Mouse (Mus musculus) liver, embryonic 14.5 days (tissue): ENCODE data around the gene Ccnd1. TPM values are rescaled to one million over a fixed set of nuclear protein-coding genes. Genes with fewer than 3 reads are reported as not detected.

Source experiments
- ATAC-seq: fragments of 200-750 bp; cut with Nextera tagmentation; 2 replicates; pipeline ENCODE4 v1.8.0; 2017; ENCODE audit warnings: moderate number of reproducible peaks, mild to moderate bottlenecking, moderate library complexity; ENCODE audit not compliant: insufficient read depth
- DNase-seq, 3 experiments: peaks; one replicate each; pipeline ENCODE4 v3.0.0-alpha.2; 2012 to 2013; ENCODE audit warnings: low read depth in 3 of 3, low spot score in 3 of 3
- H3K27ac ChIP-seq: fragments of 300-500 bp; sonication (generic); 2 replicates; pipeline ENCODE4 v1.5.1; 2014; ENCODE audit warnings: moderate library complexity, mild to moderate bottlenecking, control low read depth, inconsistent platforms
- H3K27me3 ChIP-seq: fragments of 300-500 bp; sonication (generic); 2 replicates; pipeline ENCODE4 v1.6.1; 2014; ENCODE audit warnings: mild to moderate bottlenecking, low read length, moderate library complexity; ENCODE audit not compliant: control insufficient read depth, insufficient read depth
- H3K36me3 ChIP-seq: fragments of 300-500 bp; sonication (generic); replicated peaks from 2 replicates; pipeline ENCODE4 v1.6.1; 2014; ENCODE audit warnings: low read depth; ENCODE audit not compliant: control insufficient read depth, insufficient read depth
- H3K4me1 ChIP-seq, 2 experiments: fragments of 200-500 bp in 1 of 2; fragments of 300-500 bp in 1 of 2; sonication (generic) in 1 of 2; replicated peaks; 2 replicates each; pipeline ENCODE4 v1.6.1; 2012 to 2014; ENCODE audit warnings: antibody characterized with exemption in 1 of 2, inconsistent platforms in 1 of 2, low read length in 1 of 2; ENCODE audit not compliant: control insufficient read depth in 2 of 2, insufficient read depth in 2 of 2
- H3K4me2 ChIP-seq: fragments of 300-500 bp; sonication (generic); 2 replicates; pipeline ENCODE4 v1.6.1; 2014; ENCODE audit warnings: low read depth, mild to moderate bottlenecking, control low read depth, moderate library complexity
- H3K4me3 ChIP-seq, 2 experiments: fragments of 200-500 bp in 1 of 2; fragments of 300-500 bp in 1 of 2; sonication (generic) in 1 of 2; 2 replicates each; pipeline ENCODE4 v1.5.1; 2012 to 2014; ENCODE audit warnings: low read depth in 2 of 2, low read length in 2 of 2, mild to moderate bottlenecking in 2 of 2, control low read depth in 1 of 2, inconsistent platforms in 1 of 2, moderate library complexity in 1 of 2; ENCODE audit not compliant: insufficient read depth in 1 of 2
- H3K9ac ChIP-seq: fragments of 300-500 bp; sonication (generic); replicated peaks from 2 replicates; pipeline ENCODE4 v1.6.1; 2014; ENCODE audit warnings: mild to moderate bottlenecking, control low read depth, moderate library complexity
- H3K9me3 ChIP-seq: fragments of 300-500 bp; sonication (generic); 2 replicates; pipeline ENCODE4 v1.6.1; 2016; ENCODE audit warnings: low read length, mixed read lengths; ENCODE audit not compliant: control insufficient read depth
- CTCF ChIP-seq: IDR thresholded peaks from 2 replicates; pipeline ENCODE4 v1.5.1; 2016; ENCODE audit warnings: antibody characterized with exemption, low read depth, control low read depth
- EP300 ChIP-seq: IDR thresholded peaks from 2 replicates; pipeline ENCODE4 v1.6.1; 2016; ENCODE audit warnings: antibody characterized with exemption, low read depth
- WGBS: fragments of 180-500 bp; shearing (Covaris S2); extraction: QIAGEN DNeasy Blood & Tissue Kit; methylation state at CpG from one replicate; pipeline ENCODE4 v1.1.7; 2014; ENCODE audit not compliant: insufficient replicate concordance; 5-methylcytosine and 5-hydroxymethylcytosine counted together
- polyA plus RNA-seq, 2 experiments: library from polyadenylated mRNA; depleted of rRNA in 1 of 2; stranded (reverse) in 1 of 2; unstranded in 1 of 2; fragments of >200 nt; fragmentation: Nextera tagmentation in 1 of 2; extraction: Ambion mirVana in 1 of 2; gene quantifications; 2 replicates each; pipeline versions ENCODE4 v1.2.1 to v1.2.3; 2012 to 2014

Ccnd1 gene
- polyA plus RNA-seq, 2 experiments, result 16.7 to 25.4 TPM

DNA sequence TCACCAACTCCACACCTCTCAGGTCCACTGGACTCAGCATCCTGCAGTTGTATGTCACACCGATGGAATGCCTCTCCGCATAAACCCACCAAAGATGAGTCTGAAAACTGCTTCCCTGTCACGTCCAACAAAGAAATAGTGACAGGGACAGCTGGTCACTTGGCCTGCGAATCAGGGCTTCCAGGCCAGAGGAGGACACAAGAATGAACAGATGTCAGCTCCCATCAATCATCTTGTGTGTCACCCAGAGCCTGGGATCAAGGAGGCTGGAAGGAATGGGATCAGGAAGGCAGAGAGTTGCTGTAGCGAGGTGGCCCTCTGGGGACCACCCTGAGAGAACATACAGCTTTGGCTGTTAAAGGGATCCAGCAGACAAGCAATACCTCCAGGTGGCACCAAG, 4.8 kb downstream of the Ccnd1 start:
- TF ChIP-seq EP300 (no peak), CTCF (no peak)
- no peak overlapping the region for H3K4me2 ChIP-seq
- peaks cover 26% of the 10 kb centered on the region for H3K27me3 ChIP-seq
- no peaks in the 10 kb centered on the region for H3K4me1 ChIP-seq
- H3K4me3 ChIP-seq, result no peak overlapping the region
- no peaks in the 10 kb centered on the region for H3K9me3 ChIP-seq
- WGBS, result 65% methylated on average over 5 of the region's 5 CpGs
- DNase-seq (no peak), ATAC-seq (no peak)
- H3K36me3 ChIP-seq, result no peaks in the 10 kb centered on the region
- H3K9ac ChIP-seq, result no peak overlapping the region
- H3K27ac ChIP-seq, result no peak overlapping the region

- Histone ChIP-seq H3K4me1 (no peaks in the 10 kb centered on the region), H3K9me3 (no peaks in the 10 kb centered on the region), H3K4me3 (no peak overlapping the region), H3K27me3 (peaks cover 15% of the 10 kb centered on the region), H3K9ac (no peak overlapping the region), H3K4me2 (no peak overlapping the region), H3K36me3 (no peaks in the 10 kb centered on the region), H3K27ac (no peak overlapping the region)
- 63% methylated on average over 8 of the region's 8 CpGs for WGBS
- no peak for TF ChIP-seq EP300
- no peak for TF ChIP-seq CTCF
- DNase-seq, result no peak
- no peak for ATAC-seq
Measured at GRCm38 (mm10) chr7:144933796-144934195, 5.9 kb downstream of the Ccnd1 start.

DNA sequence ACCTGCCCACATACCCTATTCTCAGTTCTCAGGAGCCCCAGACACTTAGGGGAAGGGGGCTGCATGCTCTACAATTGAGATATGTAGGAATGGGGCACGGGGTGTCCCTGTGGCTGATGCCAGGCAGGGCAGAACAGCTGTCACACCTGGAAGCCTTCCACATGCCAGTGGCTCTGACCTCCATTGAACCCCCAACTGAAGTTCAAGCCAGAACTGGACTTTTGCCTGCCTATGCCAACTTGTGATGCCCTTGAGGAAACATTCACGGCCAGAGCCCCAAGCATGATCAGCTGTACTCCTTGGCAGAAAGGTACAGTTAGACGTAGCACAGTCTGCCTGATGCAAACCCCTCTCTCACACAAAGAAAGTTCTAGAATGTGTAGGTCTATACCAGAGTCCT, 6.4 kb downstream of the Ccnd1 start:
- no peak overlapping the region for H3K4me3 ChIP-seq
- no peaks in the 10 kb centered on the region for H3K4me1 ChIP-seq
- H3K9me3 ChIP-seq, result no peaks in the 10 kb centered on the region
- H3K4me2 ChIP-seq, result no peak overlapping the region
- TF ChIP-seq CTCF (no peak), EP300 (no peak)
- 60% methylated on average over 3 of the region's 3 CpGs for WGBS
- H3K36me3 ChIP-seq, result no peaks in the 10 kb centered on the region
- no peak overlapping the region for H3K27ac ChIP-seq
- H3K27me3 ChIP-seq, result peaks cover 10% of the 10 kb centered on the region
- no peak for ATAC-seq
- DNase-seq, result no peak
- H3K9ac ChIP-seq, result no peak overlapping the region

- 43% methylated on average over 18 of the region's 18 CpGs for WGBS
- H3K9ac ChIP-seq, result no peak overlapping the region
- H3K4me3 ChIP-seq, result no peak overlapping the region
- peaks cover 1% of the 10 kb centered on the region for H3K27me3 ChIP-seq
- TF ChIP-seq EP300 (no peak), CTCF (no peak)
- no peak for DNase-seq
- no peaks in the 10 kb centered on the region for H3K9me3 ChIP-seq
- ATAC-seq, result no peak
- no peaks in the 10 kb centered on the region for H3K4me1 ChIP-seq
- no peaks in the 10 kb centered on the region for H3K36me3 ChIP-seq
- H3K4me2 ChIP-seq, result no peak overlapping the region
- no peak overlapping the region for H3K27ac ChIP-seq
Measured at GRCm38 (mm10) chr7:144932389-144932937, 7.3 kb downstream of the Ccnd1 start.

DNA sequence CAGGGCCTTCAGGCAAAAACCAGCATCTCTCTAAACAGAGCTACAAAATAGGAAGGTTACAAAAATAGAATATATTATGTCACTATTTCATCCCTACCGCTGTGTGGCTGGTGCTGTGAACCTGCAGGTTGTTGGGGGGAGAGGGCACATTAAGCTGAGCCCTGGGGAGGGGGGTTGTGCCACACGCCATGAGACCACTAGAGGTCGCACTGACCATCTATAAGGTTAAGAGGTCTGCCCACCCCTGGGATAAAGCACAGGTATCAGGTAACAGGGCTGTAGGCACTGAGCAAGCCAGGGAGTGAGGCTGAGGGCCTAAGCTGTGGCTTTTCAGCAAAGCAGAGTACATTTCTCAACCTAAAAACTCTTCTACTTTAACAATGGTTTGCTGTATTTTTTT, 7.9 kb downstream of the Ccnd1 start:
- Histone ChIP-seq H3K4me1 (0 out of 4 replicates have a peak, but pooled peaks cover 0 to 1% of the 10 kb centered on the region in 2 experiments), H3K27me3 (no peaks in the 10 kb centered on the region), H3K4me2 (no peak overlapping the region), H3K4me3 (no peak overlapping the region), H3K9me3 (no peaks in the 10 kb centered on the region), H3K27ac (no peak overlapping the region), H3K9ac (no peak overlapping the region), H3K36me3 (no peaks in the 10 kb centered on the region)
- 15% methylated on average over 3 of the region's 3 CpGs for WGBS
- TF ChIP-seq CTCF, result peak; percentile 63
- no peak for TF ChIP-seq EP300
- DNase-seq, result no peak
- no peak for ATAC-seq
